Mouse (Mus musculus) retina, postnatal 7 days (tissue): ENCODE results near the gene A230050P20Rik.

Source experiments
- DNase-seq: peaks from one replicate; pipeline ENCODE4 v3.0.0-alpha.2; 2012; ENCODE audit warnings: low read depth, low spot score

Gene A230050P20Rik

GRCm38 (mm10) chr9:20873521-20873920 lies 5.1 kb downstream of the A230050P20Rik start:
- DNase-seq: no peak

- DNase-seq: no peak
Measured at GRCm38 (mm10) chr9:20875021-20875790, 6.8 kb downstream of the A230050P20Rik start.

GRCm38 (mm10) chr9:20876318-20877117 lies 8.1 kb downstream of the A230050P20Rik start:
- no peak for DNase-seq

GRCm38 (mm10) chr9:20877118-20878040 lies 8.9 kb downstream of the A230050P20Rik start:
- DNase-seq: no peak

GRCm38 (mm10) chr9:20878041-20878709 lies 9.7 kb downstream of the A230050P20Rik start:
- peak; percentile 100 for DNase-seq

- DNase-seq: no peak
Measured at GRCm38 (mm10) chr9:20878710-20879065, 10.2 kb downstream of the A230050P20Rik start.

- no peak for DNase-seq
Measured at GRCm38 (mm10) chr9:20879097-20879792, 10.8 kb downstream of the A230050P20Rik start, which contains the start of gene Angptl6. Gene Angptl6 (minus strand): TSS chr9:20879727.

- DNase-seq: no peak
Measured at GRCm38 (mm10) chr9:20886563-20886962, 18.1 kb downstream of the A230050P20Rik start.

- no peak for DNase-seq
Measured at GRCm38 (mm10) chr9:20887191-20887590, 18.7 kb downstream of the A230050P20Rik start.

GRCm38 (mm10) chr9:20887704-20888385 lies 19.4 kb downstream of the A230050P20Rik start, which contains the start of gene Ppan:
Gene Ppan (plus strand): TSS chr9:20888175.
- peak; percentile 91 for DNase-seq

GRCm38 (mm10) chr9:20888386-20888765 lies 19.9 kb downstream of the A230050P20Rik start:
- DNase-seq: no peak

GRCm38 (mm10) chr9:20889185-20890141 lies 21.0 kb downstream of the A230050P20Rik start:
- no peak for DNase-seq

GRCm38 (mm10) chr9:20890411-20890810 lies 22.0 kb downstream of the A230050P20Rik start:
- DNase-seq: no peak

GRCm38 (mm10) chr9:20891339-20892103 lies 23.1 kb downstream of the A230050P20Rik start:
- no peak for DNase-seq

GRCm38 (mm10) chr9:20892104-20892653 lies 23.7 kb downstream of the A230050P20Rik start:
- DNase-seq: no peak

GRCm38 (mm10) chr9:20893069-20893468 lies 24.6 kb downstream of the A230050P20Rik start:
- DNase-seq: no peak

GRCm38 (mm10) chr9:20893590-20894343 lies 25.3 kb downstream of the A230050P20Rik start:
- DNase-seq: no peak
